Mouse (Mus musculus): ENCODE results near the gene Rc3h1. TPM values are rescaled to one million over a fixed set of nuclear protein-coding genes. Genes with fewer than 3 reads are reported as not detected.

The Rc3h1 gene
- total and polyA plus RNA-seq, 3 experiments = 6.2 to 15.2 TPM; not detected in 1

DNA sequence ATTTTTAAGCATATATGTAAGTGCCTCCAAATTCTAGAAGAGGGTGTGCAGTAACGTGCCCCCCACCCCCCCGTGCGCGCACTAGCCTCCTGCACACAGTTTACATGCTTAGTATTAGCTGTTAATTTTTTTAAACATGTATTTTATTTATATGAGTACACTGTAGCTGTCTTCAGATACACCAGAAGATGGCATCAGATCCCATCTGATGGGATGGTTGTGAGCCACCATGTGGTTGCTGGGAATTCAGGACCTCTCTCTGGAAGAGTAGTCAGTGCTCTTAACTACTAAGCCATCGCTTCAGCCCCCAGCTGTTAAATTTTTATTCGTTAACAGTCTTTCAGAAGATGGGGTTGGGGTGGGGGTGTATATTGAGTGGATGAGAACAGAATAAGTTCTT lies 29.3 kb downstream of the Rc3h1 start:
- peaks cover 16 to 18% of the 10 kb centered on the region in 2 experiments for H3K36me3 ChIP-seq (ENCODE audit: control insufficient read depth in 1 of 2, insufficient read depth in 2 of 2, low read length in 2 of 2)
- no peak overlapping the region for H3K27ac ChIP-seq (ENCODE audit: control insufficient read depth, low read depth, low read length)
- TF ChIP-seq CTCF (IDR thresholded peaks at IDR 0.05 in 2 of 3, conservative IDR thresholded peaks at IDR 0.05 in 1 of 3; ENCODE audit: control insufficient read depth in 1 of 3, insufficient read depth in 1 of 3, low read depth in 2 of 3, low read length in 3 of 3, poor library complexity in 1 of 3, severe bottlenecking in 1 of 3) (peak in 1 of 3 experiments; percentile 23; a peak in 2 of 6 replicates), MAZ (IDR thresholded peaks at IDR 0.05; ENCODE audit: low read depth, low read length) (no peak), CHD2 (IDR thresholded peaks at IDR 0.05; ENCODE audit: low read length) (no peak), JUND (IDR thresholded peaks at IDR 0.05; ENCODE audit: low read depth, low read length) (no peak), EP300 (IDR thresholded peaks at IDR 0.05; ENCODE audit: low read depth in 1 of 2, low read length in 2 of 2) (no peak)
- no peaks in the 10 kb centered on the region for H3K9me3 ChIP-seq (replicated peaks; ENCODE audit: insufficient read depth, low read length)
- DNase-seq (ENCODE audit: low read depth, low spot score) = no peak
- H3K27me3 ChIP-seq (ENCODE audit: control insufficient read depth in 1 of 2, insufficient read depth in 2 of 2, low read length in 2 of 2) = no peaks in the 10 kb centered on the region
- H3K4me3 ChIP-seq (ENCODE audit: control insufficient read depth in 1 of 2, insufficient read depth in 1 of 2, low read depth in 2 of 2, low read length in 2 of 2) = no peak overlapping the region
- H3K9ac ChIP-seq (ENCODE audit: control insufficient read depth, low read depth, low read length, poor library complexity, severe bottlenecking) = no peak overlapping the region
- no peaks in the 10 kb centered on the region; the same call in 1 of the 2 replicates for H3K79me2 ChIP-seq (ENCODE audit: control insufficient read depth, insufficient read depth, low read length, poor library complexity)
- peaks cover 4 to 7% of the 10 kb centered on the region in 2 experiments for H3K4me1 ChIP-seq (ENCODE audit: control insufficient read depth in 1 of 2, insufficient read depth in 2 of 2, low read length in 2 of 2)

DNA sequence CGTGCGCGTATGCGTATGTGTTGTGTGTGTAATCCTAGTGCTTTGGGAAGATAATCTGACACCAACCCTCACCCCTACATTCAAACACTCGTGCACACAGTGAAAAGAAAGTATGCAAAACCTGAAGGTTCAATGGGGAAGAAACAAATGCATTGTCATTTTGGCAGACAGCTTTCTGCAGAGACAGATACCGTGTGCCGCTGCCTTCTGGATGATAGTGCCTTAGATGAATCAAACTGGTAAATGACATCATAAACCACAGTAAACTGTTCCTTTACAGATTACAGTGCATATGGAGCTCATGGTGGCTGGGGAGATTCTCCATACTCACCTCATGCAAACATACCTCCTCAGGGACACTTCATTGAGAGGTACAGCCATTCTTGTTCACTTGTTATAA lies 57.0 kb downstream of the Rc3h1 start:
- Histone ChIP-seq H3K79me2 (ENCODE audit: control insufficient read depth, insufficient read depth, low read length, poor library complexity) (no peaks in the 10 kb centered on the region), H3K27ac (ENCODE audit: control insufficient read depth, low read depth, low read length) (peak overlapping the region; percentile 44), H3K36me3 (ENCODE audit: control insufficient read depth in 1 of 2, insufficient read depth in 2 of 2, low read length in 2 of 2) (peaks cover 22 to 54% of the 10 kb centered on the region in 2 experiments), H3K9me3 (replicated peaks; ENCODE audit: insufficient read depth, low read length) (no peaks in the 10 kb centered on the region), H3K4me3 (ENCODE audit: control insufficient read depth in 1 of 2, insufficient read depth in 1 of 2, low read depth in 2 of 2, low read length in 2 of 2) (no peak overlapping the region), H3K27me3 (ENCODE audit: control insufficient read depth in 1 of 2, insufficient read depth in 2 of 2, low read length in 2 of 2) (no peaks in the 10 kb centered on the region), H3K9ac (ENCODE audit: control insufficient read depth, low read depth, low read length, poor library complexity, severe bottlenecking) (no peak overlapping the region), H3K4me1 (ENCODE audit: control insufficient read depth in 1 of 2, insufficient read depth in 2 of 2, low read length in 2 of 2) (peaks cover 9 to 17% of the 10 kb centered on the region in 2 experiments)
- DNase-seq (ENCODE audit: low read depth, low spot score) = peak; percentile 90
- no peak for TF ChIP-seq ELF1 (IDR thresholded peaks at IDR 0.05; ENCODE audit: low read depth, low read length)
- TF ChIP-seq BHLHE40 (IDR thresholded peaks at IDR 0.05; ENCODE audit: borderline replicate concordance, low read depth, low read length) = peak; percentile 61; the same call in 1 of the 2 replicates
- no peak for TF ChIP-seq CTCF (IDR thresholded peaks at IDR 0.05 in 2 of 3, conservative IDR thresholded peaks at IDR 0.05 in 1 of 3; ENCODE audit: control insufficient read depth in 1 of 3, insufficient read depth in 1 of 3, low read depth in 2 of 3, low read length in 3 of 3, poor library complexity in 1 of 3, severe bottlenecking in 1 of 3)
- TF ChIP-seq EP300 (IDR thresholded peaks at IDR 0.05; ENCODE audit: low read depth in 1 of 2, low read length in 2 of 2) = peak; percentile 96
- peak; percentile 87 for TF ChIP-seq TAL1 (IDR thresholded peaks at IDR 0.05; ENCODE audit: low read length)
- peak; percentile 96 for TF ChIP-seq RCOR1 (IDR thresholded peaks at IDR 0.05; ENCODE audit: low read depth, low read length)
- no peak for TF ChIP-seq E2F4 (IDR thresholded peaks at IDR 0.05; ENCODE audit: borderline replicate concordance, low read depth, low read length)
- no peak for TF ChIP-seq MAZ (IDR thresholded peaks at IDR 0.05; ENCODE audit: low read depth, low read length)
- TF ChIP-seq MAFK (IDR thresholded peaks at IDR 0.05; ENCODE audit: borderline replicate concordance, low read depth, low read length) = peak; percentile 74; the same call in 1 of the 2 replicates
- peak; percentile 51; the same call in 1 of the 2 replicates for TF ChIP-seq GABPA (IDR thresholded peaks at IDR 0.05; ENCODE audit: low read depth, low read length)
- no peak; the same call in 1 of the 2 replicates for TF ChIP-seq HCFC1 (IDR thresholded peaks at IDR 0.05; ENCODE audit: low read depth, low read length)
- TF ChIP-seq MEF2A (IDR thresholded peaks at IDR 0.05; ENCODE audit: extremely low read depth, insufficient replicate concordance, low read depth, low read length, poor library complexity, severe bottlenecking) = no peak
- TF ChIP-seq KAT2A (conservative IDR thresholded peaks at IDR 0.05; ENCODE audit: low read depth, low read length) = no peak
- no peak for TF ChIP-seq NELFE (IDR thresholded peaks at IDR 0.05; ENCODE audit: low read depth, low read length)
- peak; percentile 80 for TF ChIP-seq MYC (IDR thresholded peaks at IDR 0.05; ENCODE audit: low read depth, low read length)
- peak; percentile 98 for TF ChIP-seq ETS1 (IDR thresholded peaks at IDR 0.05; ENCODE audit: low read depth, low read length)
- TF ChIP-seq UBTF (IDR thresholded peaks at IDR 0.05; ENCODE audit: borderline replicate concordance, insufficient read depth, low read depth, low read length) = no peak
- no peak for TF ChIP-seq CHD1 (IDR thresholded peaks at IDR 0.05; ENCODE audit: low read depth, low read length)
- TF ChIP-seq MAX (IDR thresholded peaks at IDR 0.05; ENCODE audit: low read length) = peak; percentile 73
- TF ChIP-seq USF1 (IDR thresholded peaks at IDR 0.05; ENCODE audit: low read depth, low read length) = no peak
- TF ChIP-seq USF2 (IDR thresholded peaks at IDR 0.05; ENCODE audit: borderline replicate concordance in 1 of 2, insufficient read depth in 1 of 2, low read depth in 1 of 2, low read length in 2 of 2) = no peak
- TF ChIP-seq JUND (IDR thresholded peaks at IDR 0.05; ENCODE audit: low read depth, low read length) = peak; percentile 80; the same call in 1 of the 2 replicates
- no peak; the same call in 1 of the 2 replicates for TF ChIP-seq CHD2 (IDR thresholded peaks at IDR 0.05; ENCODE audit: low read length)
- TF ChIP-seq MXI1 (IDR thresholded peaks at IDR 0.05; ENCODE audit: low read depth, low read length) = peak; percentile 78
- no peak for TF ChIP-seq RAD21 (IDR thresholded peaks at IDR 0.05; ENCODE audit: low read depth, low read length)
- TF ChIP-seq ZNF384 (IDR thresholded peaks at IDR 0.05; ENCODE audit: low read depth, low read length) = no peak
- TF ChIP-seq NRF1 (IDR thresholded peaks at IDR 0.05; ENCODE audit: insufficient read depth, low read depth, low read length, poor library complexity, severe bottlenecking) = no peak
- TF ChIP-seq POLR2AphosphoS2 (IDR thresholded peaks at IDR 0.05; ENCODE audit: low read length) = no peak; the same call in 1 of the 2 replicates
- TF ChIP-seq TBP (IDR thresholded peaks at IDR 0.05; ENCODE audit: low read depth, low read length) = 0 out of 2 replicates have a peak, but pooled peaks have one; percentile 29
